Mouse (Mus musculus): ENCODE results near the gene Zfp750. TPM values are rescaled to one million over a fixed set of nuclear protein-coding genes. Genes with fewer than 3 reads are reported as not detected.

Gene Zfp750
- polyA plus RNA-seq, 1 experiment from 2014 or later, result 0.09 TPM

- Histone ChIP-seq H3K4me3 (ENCODE audit: low read depth, low read length) (no peak overlapping the region), H3K27ac (ENCODE audit: low read depth, low read length) (no peak overlapping the region), H3K27me3 (replicated peaks; ENCODE audit: control insufficient read depth, insufficient read depth, low read length) (no peaks in the 10 kb centered on the region), H3K9ac (ENCODE audit: low read length) (no peak overlapping the region), H3K4me2 (ENCODE audit: low read length) (no peak overlapping the region), H3K9me3 (replicated peaks; ENCODE audit: control insufficient read depth, low read length) (no peaks in the 10 kb centered on the region), H3K4me1 (ENCODE audit: control insufficient read depth, insufficient read depth, low read length) (peaks cover 10% of the 10 kb centered on the region), H3K36me3 (ENCODE audit: control insufficient read depth, insufficient read depth, low read length) (no peaks in the 10 kb centered on the region)
- no peak for ATAC-seq
- 82% methylated on average over 7 of the region's 7 CpGs for WGBS
- DNase-seq (ENCODE audit: low spot score), result no peak
Observed at GRCm38 (mm10) chr11:121544755-121545397, 25.7 kb upstream of the Zfp750 start.

- Histone ChIP-seq H3K27me3 (replicated peaks; ENCODE audit: control insufficient read depth, insufficient read depth, low read length) (no peaks in the 10 kb centered on the region), H3K9me3 (replicated peaks; ENCODE audit: control insufficient read depth, low read length) (no peaks in the 10 kb centered on the region), H3K9ac (ENCODE audit: low read length) (no peak overlapping the region), H3K4me2 (ENCODE audit: low read length) (no peak overlapping the region), H3K36me3 (ENCODE audit: control insufficient read depth, insufficient read depth, low read length) (no peaks in the 10 kb centered on the region), H3K4me3 (ENCODE audit: low read depth, low read length) (no peak overlapping the region), H3K4me1 (ENCODE audit: control insufficient read depth, insufficient read depth, low read length) (peaks cover under 1% of the 10 kb centered on the region), H3K27ac (ENCODE audit: low read depth, low read length) (no peak overlapping the region)
- no peak for DNase-seq (ENCODE audit: low spot score)
- 91% methylated on average over 9 of the region's 9 CpGs for WGBS
- ATAC-seq, result no peak
Observed at GRCm38 (mm10) chr11:121543922-121544321, 24.8 kb upstream of the Zfp750 start.

- DNase-seq (ENCODE audit: low spot score) (no peak), ATAC-seq (no peak)
- WGBS, result 93% methylated on average over 5 of the region's 5 CpGs
- no peaks in the 10 kb centered on the region for H3K27me3 ChIP-seq (replicated peaks; ENCODE audit: control insufficient read depth, insufficient read depth, low read length)
- no peaks in the 10 kb centered on the region for H3K36me3 ChIP-seq (ENCODE audit: control insufficient read depth, insufficient read depth, low read length)
- no peak overlapping the region for H3K4me2 ChIP-seq (ENCODE audit: low read length)
- no peak overlapping the region for H3K4me3 ChIP-seq (ENCODE audit: low read depth, low read length)
- H3K9me3 ChIP-seq (replicated peaks; ENCODE audit: control insufficient read depth, low read length), result no peaks in the 10 kb centered on the region
- no peak overlapping the region for H3K27ac ChIP-seq (ENCODE audit: low read depth, low read length)
- no peaks in the 10 kb centered on the region for H3K4me1 ChIP-seq (ENCODE audit: control insufficient read depth, insufficient read depth, low read length)
- no peak overlapping the region for H3K9ac ChIP-seq (ENCODE audit: low read length)
Observed at GRCm38 (mm10) chr11:121543287-121543856, 24.2 kb upstream of the Zfp750 start.

GRCm38 (mm10) chr11:121542471-121542870 is 23.3 kb upstream of the Zfp750 start:
- H3K27ac ChIP-seq (ENCODE audit: low read depth, low read length), result no peak overlapping the region
- H3K4me3 ChIP-seq (ENCODE audit: low read depth, low read length), result no peak overlapping the region
- DNase-seq (ENCODE audit: low spot score) (no peak), ATAC-seq (no peak)
- H3K9me3 ChIP-seq (replicated peaks; ENCODE audit: control insufficient read depth, low read length), result no peaks in the 10 kb centered on the region
- no peaks in the 10 kb centered on the region for H3K4me1 ChIP-seq (ENCODE audit: control insufficient read depth, insufficient read depth, low read length)
- no peak overlapping the region for H3K9ac ChIP-seq (ENCODE audit: low read length)
- no peaks in the 10 kb centered on the region for H3K36me3 ChIP-seq (ENCODE audit: control insufficient read depth, insufficient read depth, low read length)
- 92% methylated on average over 4 of the region's 4 CpGs for WGBS
- no peak overlapping the region for H3K4me2 ChIP-seq (ENCODE audit: low read length)
- H3K27me3 ChIP-seq (replicated peaks; ENCODE audit: control insufficient read depth, insufficient read depth, low read length), result no peaks in the 10 kb centered on the region

GRCm38 (mm10) chr11:121536528-121536927 is 17.4 kb upstream of the Zfp750 start:
- no peak overlapping the region for H3K4me3 ChIP-seq (ENCODE audit: low read depth, low read length)
- no peaks in the 10 kb centered on the region for H3K36me3 ChIP-seq (ENCODE audit: control insufficient read depth, insufficient read depth, low read length)
- ATAC-seq, result no peak
- H3K27ac ChIP-seq (ENCODE audit: low read depth, low read length), result no peak overlapping the region
- H3K9ac ChIP-seq (ENCODE audit: low read length), result no peak overlapping the region
- DNase-seq (ENCODE audit: low spot score), result no peak
- H3K4me2 ChIP-seq (ENCODE audit: low read length), result no peak overlapping the region
- no peaks in the 10 kb centered on the region for H3K9me3 ChIP-seq (replicated peaks; ENCODE audit: control insufficient read depth, low read length)
- 60% methylated on average over 3 of the region's 3 CpGs for WGBS
- H3K27me3 ChIP-seq (replicated peaks; ENCODE audit: control insufficient read depth, insufficient read depth, low read length), result no peaks in the 10 kb centered on the region
- no peaks in the 10 kb centered on the region for H3K4me1 ChIP-seq (ENCODE audit: control insufficient read depth, insufficient read depth, low read length)

- no peaks in the 10 kb centered on the region for H3K27me3 ChIP-seq (replicated peaks; ENCODE audit: control insufficient read depth, insufficient read depth, low read length)
- no peak overlapping the region for H3K4me3 ChIP-seq (ENCODE audit: low read depth, low read length)
- H3K27ac ChIP-seq (ENCODE audit: low read depth, low read length), result no peak overlapping the region
- H3K9ac ChIP-seq (ENCODE audit: low read length), result no peak overlapping the region
- H3K4me2 ChIP-seq (ENCODE audit: low read length), result no peak overlapping the region
- no peaks in the 10 kb centered on the region for H3K4me1 ChIP-seq (ENCODE audit: control insufficient read depth, insufficient read depth, low read length)
- no peaks in the 10 kb centered on the region for H3K36me3 ChIP-seq (ENCODE audit: control insufficient read depth, insufficient read depth, low read length)
- WGBS, result 93% methylated on average over 3 of the region's 3 CpGs
- no peaks in the 10 kb centered on the region for H3K9me3 ChIP-seq (replicated peaks; ENCODE audit: control insufficient read depth, low read length)
- DNase-seq (ENCODE audit: low spot score) (no peak), ATAC-seq (no peak)
Observed at GRCm38 (mm10) chr11:121529747-121530146, 10.6 kb upstream of the Zfp750 start.

GRCm38 (mm10) chr11:121524191-121524590 is 5.1 kb upstream of the Zfp750 start:
- H3K4me2 ChIP-seq (ENCODE audit: low read length), result no peak overlapping the region
- H3K4me1 ChIP-seq (ENCODE audit: control insufficient read depth, insufficient read depth, low read length), result no peaks in the 10 kb centered on the region
- no peak for ATAC-seq
- H3K36me3 ChIP-seq (ENCODE audit: control insufficient read depth, insufficient read depth, low read length), result no peaks in the 10 kb centered on the region
- H3K9ac ChIP-seq (ENCODE audit: low read length), result no peak overlapping the region
- DNase-seq (ENCODE audit: low spot score), result no peak
- 87% methylated on average over 7 of the region's 7 CpGs for WGBS
- H3K9me3 ChIP-seq (replicated peaks; ENCODE audit: control insufficient read depth, low read length), result no peaks in the 10 kb centered on the region
- no peaks in the 10 kb centered on the region for H3K27me3 ChIP-seq (replicated peaks; ENCODE audit: control insufficient read depth, insufficient read depth, low read length)
- H3K27ac ChIP-seq (ENCODE audit: low read depth, low read length), result no peak overlapping the region
- no peak overlapping the region for H3K4me3 ChIP-seq (ENCODE audit: low read depth, low read length)

- Histone ChIP-seq H3K9me3 (replicated peaks; ENCODE audit: control insufficient read depth, low read length) (no peaks in the 10 kb centered on the region), H3K9ac (ENCODE audit: low read length) (no peak overlapping the region), H3K27me3 (replicated peaks; ENCODE audit: control insufficient read depth, insufficient read depth, low read length) (no peaks in the 10 kb centered on the region), H3K4me3 (ENCODE audit: low read depth, low read length) (no peak overlapping the region), H3K4me1 (ENCODE audit: control insufficient read depth, insufficient read depth, low read length) (no peaks in the 10 kb centered on the region), H3K4me2 (ENCODE audit: low read length) (no peak overlapping the region), H3K36me3 (ENCODE audit: control insufficient read depth, insufficient read depth, low read length) (no peaks in the 10 kb centered on the region), H3K27ac (ENCODE audit: low read depth, low read length) (no peak overlapping the region)
- DNase-seq (ENCODE audit: low spot score) (no peak), ATAC-seq (no peak)
- WGBS, result 86% methylated on average over 4 of the region's 4 CpGs
Observed at GRCm38 (mm10) chr11:121522156-121522762, 3.1 kb upstream of the Zfp750 start.

GRCm38 (mm10) chr11:121520761-121521160 is 1.6 kb upstream of the Zfp750 start:
- H3K4me1 ChIP-seq (ENCODE audit: control insufficient read depth, insufficient read depth, low read length), result no peaks in the 10 kb centered on the region
- no peak overlapping the region for H3K27ac ChIP-seq (ENCODE audit: low read depth, low read length)
- DNase-seq (ENCODE audit: low spot score), result no peak
- no peaks in the 10 kb centered on the region for H3K9me3 ChIP-seq (replicated peaks; ENCODE audit: control insufficient read depth, low read length)
- H3K4me2 ChIP-seq (ENCODE audit: low read length), result no peak overlapping the region
- H3K27me3 ChIP-seq (replicated peaks; ENCODE audit: control insufficient read depth, insufficient read depth, low read length), result no peaks in the 10 kb centered on the region
- no peak overlapping the region for H3K9ac ChIP-seq (ENCODE audit: low read length)
- ATAC-seq, result no peak
- no peak overlapping the region for H3K4me3 ChIP-seq (ENCODE audit: low read depth, low read length)
- H3K36me3 ChIP-seq (ENCODE audit: control insufficient read depth, insufficient read depth, low read length), result no peaks in the 10 kb centered on the region
- 85% methylated on average over 2 of the region's 2 CpGs for WGBS
